Mouse (Mus musculus) urinary bladder, postnatal 4 days (tissue): ENCODE data around the gene Fam229b.
A peak's percentile ranks its signal among the peaks of the same experiment; 100 is the strongest.

ENCODE experiments used
- DNase-seq, 2 experiments: peaks; one replicate each; pipeline ENCODE4 v3.0.0; 2021 to 2022; ENCODE audit warnings: low spot score in 2 of 2

Fam229b gene

GRCm38 (mm10) chr10:39133462-39134310, at the start of gene Fam229b, which contains the start of gene Tube1:
Fam229b (minus strand) TSS chr10:39133914.
Tube1 (plus strand) TSS chr10:39133976.
- peak; percentile 83 to 88 for DNase-seq

- no peak for DNase-seq
Observed at GRCm38 (mm10) chr10:39176981-39177380, 43.3 kb upstream of the Fam229b start.

- no peak for DNase-seq
Observed at GRCm38 (mm10) chr10:39173077-39173476, 39.4 kb upstream of the Fam229b start.

- no peak for DNase-seq
Observed at GRCm38 (mm10) chr10:39172540-39172931, 38.8 kb upstream of the Fam229b start.

- DNase-seq: peak; percentile 78 to 82
Observed at GRCm38 (mm10) chr10:39171603-39172539, 38.2 kb upstream of the Fam229b start.

- peak; percentile 82 to 93 for DNase-seq
Observed at GRCm38 (mm10) chr10:39171134-39171533, 37.4 kb upstream of the Fam229b start.

GRCm38 (mm10) chr10:39170706-39171105, 37.0 kb upstream of the Fam229b start:
- DNase-seq: no peak

GRCm38 (mm10) chr10:39170181-39170580, 36.5 kb upstream of the Fam229b start:
- peak; percentile 50 to 71 for DNase-seq

- DNase-seq: no peak
Observed at GRCm38 (mm10) chr10:39169642-39170041, 35.9 kb upstream of the Fam229b start.

- DNase-seq: no peak
Observed at GRCm38 (mm10) chr10:39167611-39168010, 33.9 kb upstream of the Fam229b start.

- DNase-seq: peak in 1 of 2 experiments; percentile 41
Observed at GRCm38 (mm10) chr10:39165632-39166115, 32.0 kb upstream of the Fam229b start.

- no peak for DNase-seq
Observed at GRCm38 (mm10) chr10:39163694-39164093, 30.0 kb upstream of the Fam229b start, which contains the start of gene Ccn6. Ccn6 (minus strand) TSS chr10:39163794.

- no peak for DNase-seq
Observed at GRCm38 (mm10) chr10:39162666-39163484, 29.2 kb upstream of the Fam229b start.

GRCm38 (mm10) chr10:39161406-39161805, 27.7 kb upstream of the Fam229b start:
- no peak for DNase-seq

- DNase-seq: no peak
Observed at GRCm38 (mm10) chr10:39158306-39158705, 24.6 kb upstream of the Fam229b start.

GRCm38 (mm10) chr10:39157321-39157720, 23.6 kb upstream of the Fam229b start:
- no peak for DNase-seq

- no peak for DNase-seq
Observed at GRCm38 (mm10) chr10:39156719-39157118, 23.0 kb upstream of the Fam229b start.

GRCm38 (mm10) chr10:39142216-39142615, 8.5 kb upstream of the Fam229b start:
- DNase-seq: no peak

GRCm38 (mm10) chr10:39141401-39141800, 7.7 kb upstream of the Fam229b start:
- no peak for DNase-seq

GRCm38 (mm10) chr10:39140843-39141242, 7.1 kb upstream of the Fam229b start:
- no peak for DNase-seq

GRCm38 (mm10) chr10:39138761-39139160, 5.0 kb upstream of the Fam229b start:
- DNase-seq: no peak
